Mouse (Mus musculus): Measurements from ENCODE around the gene Hsf4. TPM values are rescaled to one million over a fixed set of nuclear protein-coding genes. Genes with fewer than 3 reads are reported as not detected.

Gene Hsf4
- polyA plus RNA-seq, 1 experiment from 2014 or later, result 0.10 TPM

DNA sequence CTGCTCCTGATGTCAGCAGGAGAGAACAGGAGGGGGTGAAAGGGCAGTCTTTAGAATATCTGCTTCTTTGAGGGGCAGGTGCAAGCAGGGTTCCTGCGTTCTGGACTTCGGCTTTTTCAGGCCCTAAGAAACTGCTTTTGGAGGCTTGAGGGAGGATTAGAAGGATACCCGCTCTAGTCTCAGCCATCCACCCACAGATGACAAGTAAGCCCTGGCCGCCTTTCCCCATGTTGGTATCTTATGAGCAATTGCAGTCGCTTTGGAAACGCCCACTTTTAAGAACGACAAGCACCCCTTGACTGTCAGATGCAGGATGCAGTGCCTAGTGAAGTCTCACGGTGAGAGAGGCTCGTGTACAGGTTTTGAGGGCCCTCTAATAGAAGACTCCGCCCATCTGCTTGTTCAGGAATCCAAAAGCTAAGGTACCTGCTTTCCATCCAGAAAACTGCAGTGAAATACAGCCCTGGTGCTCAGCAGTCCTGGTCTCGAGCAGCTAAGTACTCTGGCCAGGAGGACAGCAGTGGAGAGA is 49.1 kb downstream of the Hsf4 start:
- Histone ChIP-seq H3K27me3 (ENCODE audit: low read depth, poor library complexity, severe bottlenecking) (no peaks in the 10 kb centered on the region), H3K9me3 (replicated peaks) (no peaks in the 10 kb centered on the region), H3K4me3 (no peak overlapping the region), H3K27ac (replicated peaks) (no peak overlapping the region), H3K4me1 (0 out of 2 replicates have a peak, but pooled peaks cover 3% of the 10 kb centered on the region), H3K36me3 (peaks cover 82% of the 10 kb centered on the region)
- 83% methylated on average over 11 of the region's 11 CpGs for WGBS
- no peak for DNase-seq (ENCODE audit: low spot score)

DNA sequence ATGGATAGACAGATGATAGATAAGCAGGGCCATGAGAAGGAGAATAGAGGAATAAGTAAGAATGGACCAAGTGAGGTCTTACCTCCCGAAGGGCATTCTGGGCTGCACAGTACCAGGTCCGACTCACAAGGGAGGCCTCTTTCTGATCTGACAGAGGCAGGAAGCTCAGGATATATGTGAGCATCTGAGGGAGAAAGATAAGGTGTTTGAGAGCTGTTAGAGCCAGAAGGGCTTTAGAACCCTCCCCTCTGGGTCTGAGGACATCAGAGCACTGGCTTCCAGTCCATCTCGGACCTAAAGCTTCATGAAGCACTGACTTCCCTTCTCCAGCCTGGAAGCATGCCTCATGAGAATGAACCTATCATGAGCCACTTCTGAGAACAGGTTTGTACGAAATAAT is 53.6 kb downstream of the Hsf4 start:
- H3K4me1 ChIP-seq, result peaks cover 28% of the 10 kb centered on the region
- 86% methylated on average over 4 of the region's 4 CpGs for WGBS
- H3K27ac ChIP-seq (replicated peaks), result no peak overlapping the region
- no peak for DNase-seq (ENCODE audit: low spot score)
- no peaks in the 10 kb centered on the region for H3K27me3 ChIP-seq (ENCODE audit: low read depth, poor library complexity, severe bottlenecking)
- H3K36me3 ChIP-seq, result peaks cover 43% of the 10 kb centered on the region
- no peaks in the 10 kb centered on the region for H3K9me3 ChIP-seq (replicated peaks)
- H3K4me3 ChIP-seq, result no peak overlapping the region

MicroRNAs encoded within 50 kb of the gene (microRNA counts, 519-probe panel; counts per million panel counts)
- 2,695 counts per million, percentile 8 among the panel's probes with 10 or more counts for microRNA mmu-miR-328

Small RNA genes lying within 50 kb of the gene (microRNA-seq; reads per million reads assigned to microRNA genes)
- not detected for gene Gm27320
- gene Mir328, result 191 reads per million, percentile 59 among the genes with 10 or more reads in this experiment

Other genes with a start within 250 kb of the Hsf4 start
- gene Ces3a, start 221.2 kb upstream of the Hsf4 start, polyA plus RNA-seq (2016; fragmentation: Nextera tagmentation; extraction: Ambion mirVana), result not detected in 2 replicates
- not detected in 2 replicates for gene Ces3b, start 186.0 kb upstream of the Hsf4 start, polyA plus RNA-seq (2016; fragmentation: Nextera tagmentation; extraction: Ambion mirVana)
- gene Ces4a, start 138.0 kb upstream of the Hsf4 start, polyA plus RNA-seq (2016; fragmentation: Nextera tagmentation; extraction: Ambion mirVana), result not detected in 2 replicates
- 41.8 and 46.7 TPM in 2 replicates for gene Cbfb, start 99.1 kb upstream of the Hsf4 start, polyA plus RNA-seq (2016; fragmentation: Nextera tagmentation; extraction: Ambion mirVana)
- 27.1 and 28.5 TPM in 2 replicates for gene D230025D16Rik, start 44.7 kb upstream of the Hsf4 start, polyA plus RNA-seq (2016; fragmentation: Nextera tagmentation; extraction: Ambion mirVana)
- 2.4 and 4.2 TPM in 2 replicates for gene B3gnt9, start 14.6 kb upstream of the Hsf4 start, polyA plus RNA-seq (2016; fragmentation: Nextera tagmentation; extraction: Ambion mirVana)
- 13.6 and 14.6 TPM in 2 replicates for gene Tradd, start 5.2 kb upstream of the Hsf4 start, polyA plus RNA-seq (2016; fragmentation: Nextera tagmentation; extraction: Ambion mirVana)
- gene Fbxl8, start 5.2 kb upstream of the Hsf4 start, polyA plus RNA-seq (2016; fragmentation: Nextera tagmentation; extraction: Ambion mirVana), result 0.64 and 0.72 TPM in 2 replicates
- gene Nol3, start 6.3 kb downstream of the Hsf4 start, polyA plus RNA-seq (2016; fragmentation: Nextera tagmentation; extraction: Ambion mirVana), result 1.4 and 2.3 TPM in 2 replicates
- gene 4931428F04Rik, start 20.1 kb downstream of the Hsf4 start, polyA plus RNA-seq (2016; fragmentation: Nextera tagmentation; extraction: Ambion mirVana), result 26.4 and 36.8 TPM in 2 replicates
- gene Exoc3l, start 26.3 kb downstream of the Hsf4 start, polyA plus RNA-seq (2016; fragmentation: Nextera tagmentation; extraction: Ambion mirVana), result 10.2 and 11.4 TPM in 2 replicates
- gene E2f4, start 27.9 kb downstream of the Hsf4 start, polyA plus RNA-seq (2016; fragmentation: Nextera tagmentation; extraction: Ambion mirVana), result 117 and 124 TPM in 2 replicates
- 1.3 and 1.5 TPM in 2 replicates for gene Elmo3, start 35.8 kb downstream of the Hsf4 start, polyA plus RNA-seq (2016; fragmentation: Nextera tagmentation; extraction: Ambion mirVana)
- 1.2 and 1.7 TPM in 2 replicates for gene Lrrc29, start 56.5 kb downstream of the Hsf4 start, polyA plus RNA-seq (2016; fragmentation: Nextera tagmentation; extraction: Ambion mirVana)
- gene Tmem208, start 56.6 kb downstream of the Hsf4 start, polyA plus RNA-seq (2016; fragmentation: Nextera tagmentation; extraction: Ambion mirVana), result 105 and 106 TPM in 2 replicates
- gene Fhod1, start 78.2 kb downstream of the Hsf4 start, polyA plus RNA-seq (2016; fragmentation: Nextera tagmentation; extraction: Ambion mirVana), result 1.9 and 2.2 TPM in 2 replicates
- gene Slc9a5, start 79.0 kb downstream of the Hsf4 start, polyA plus RNA-seq (2016; fragmentation: Nextera tagmentation; extraction: Ambion mirVana), result 4.1 TPM in 2 replicates
- 0.49 and 0.51 TPM in 2 replicates for gene Plekhg4, start 103.5 kb downstream of the Hsf4 start, polyA plus RNA-seq (2016; fragmentation: Nextera tagmentation; extraction: Ambion mirVana)
- 0.07 TPM in 1 of 2 replicates, not detected in the other for gene Kctd19, start 143.7 kb downstream of the Hsf4 start, polyA plus RNA-seq (2016; fragmentation: Nextera tagmentation; extraction: Ambion mirVana)
- gene Lrrc36, start 143.8 kb downstream of the Hsf4 start, polyA plus RNA-seq (2016; fragmentation: Nextera tagmentation; extraction: Ambion mirVana), result 2.6 and 3.7 TPM in 2 replicates
- gene Tppp3, start 201.7 kb downstream of the Hsf4 start, polyA plus RNA-seq (2016; fragmentation: Nextera tagmentation; extraction: Ambion mirVana), result 94.4 and 100.0 TPM in 2 replicates
- gene Zdhhc1, start 227.1 kb downstream of the Hsf4 start, polyA plus RNA-seq (2016; fragmentation: Nextera tagmentation; extraction: Ambion mirVana), result 18.6 and 24.0 TPM in 2 replicates
- 28.8 and 30.2 TPM in 2 replicates for gene Hsd11b2, start 249.0 kb downstream of the Hsf4 start, polyA plus RNA-seq (2016; fragmentation: Nextera tagmentation; extraction: Ambion mirVana)